Mouse (Mus musculus) bone marrow, adult 2 months (tissue): ENCODE measurements around the gene Nfatc4.

ENCODE experiments used
- CTCF ChIP-seq: fragments of 200-500 bp; IDR thresholded peaks from 2 replicates; pipeline ENCODE4 v1.5.1; 2011; ENCODE audit warnings: low read length, control low read depth; ENCODE audit not compliant: control insufficient read depth, insufficient read depth
- POLR2A ChIP-seq: fragments of 200-500 bp; IDR thresholded peaks from 2 replicates; pipeline ENCODE4 v1.6.1; 2011; ENCODE audit warnings: low read depth, mild to moderate bottlenecking, control low read depth, low read length, borderline replicate concordance; ENCODE audit not compliant: control insufficient read depth

DNA sequence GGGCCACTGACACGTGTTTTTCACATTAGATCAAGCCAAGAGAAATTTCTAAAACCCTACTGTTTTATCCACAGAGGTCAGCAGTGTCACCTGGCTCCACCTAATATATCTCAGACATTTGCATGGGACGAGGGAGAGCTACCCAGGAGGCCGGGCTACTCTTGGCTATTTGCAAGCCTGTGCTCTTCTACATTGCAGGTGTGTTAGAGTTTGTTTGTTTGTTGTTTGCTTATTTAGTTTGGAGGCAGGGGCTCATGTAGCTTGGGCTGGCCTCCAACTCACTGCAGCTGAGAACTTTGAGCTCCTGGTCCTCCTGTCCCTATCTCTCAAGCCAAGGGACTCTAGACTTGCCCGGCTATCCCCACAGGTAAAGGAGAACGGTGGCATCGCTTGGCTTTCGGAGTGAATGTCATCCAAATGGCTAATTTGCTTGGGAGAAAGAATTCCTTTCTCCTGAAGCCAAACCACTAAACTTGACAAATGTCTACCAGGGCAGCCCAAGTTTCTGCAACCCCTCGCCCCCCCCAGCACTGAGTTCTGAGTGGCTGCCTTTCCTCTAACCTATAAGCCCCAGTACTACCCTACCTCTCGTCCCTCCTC is 40.5 kb upstream of the Nfatc4 start:
- TF ChIP-seq POLR2A (no peak), CTCF (no peak)
